Mouse (Mus musculus): ENCODE measurements around the gene Rusc2.

Rusc2 gene

DNA sequence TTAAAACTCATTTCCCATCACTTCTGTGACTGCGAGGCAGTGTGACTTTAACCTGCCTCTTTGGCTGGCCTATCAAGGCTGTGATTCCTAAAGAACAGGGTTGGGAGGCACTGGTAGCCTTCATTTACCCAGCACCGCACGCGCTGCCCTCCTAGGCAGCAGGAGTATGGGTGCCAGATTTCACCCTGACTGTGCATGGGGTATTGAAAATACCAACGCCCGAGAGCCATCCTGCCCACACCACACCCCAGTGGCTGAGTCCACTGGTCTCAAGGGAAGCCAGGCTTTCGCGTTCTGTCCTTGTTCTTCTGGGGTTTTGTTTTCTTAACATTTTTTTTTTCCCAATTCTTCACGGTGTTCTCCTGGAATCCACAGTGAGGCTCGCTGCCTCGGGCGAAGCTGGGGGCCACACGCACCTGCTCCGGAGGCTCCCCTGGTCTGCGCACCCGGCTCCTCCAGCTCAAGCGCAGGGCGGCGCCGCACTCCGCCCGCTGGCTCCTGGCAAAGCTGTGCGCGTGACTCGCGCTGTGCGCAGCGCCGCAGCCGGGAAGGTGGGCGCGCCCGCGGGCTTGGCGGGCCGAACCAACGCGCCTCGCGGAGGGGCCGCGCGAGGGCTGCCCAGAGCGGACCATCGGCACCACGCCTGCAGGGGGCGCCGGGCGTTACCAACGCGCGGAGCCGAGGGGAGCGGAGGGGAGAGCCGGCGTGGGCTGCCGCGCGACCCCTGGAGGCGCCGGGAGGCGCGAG is at the start of gene Rusc2:
Gene Rusc2, plus strand, starts transcription at position 572 of the 747 bp plus-strand sequence.
- no peak for DNase-seq (ENCODE audit: low read depth)

- no peak for DNase-seq (ENCODE audit: low read depth)
These were observed 47.0 kb upstream of the Rusc2 start for GRCm38 (mm10) chr4:43334771-43335170.

- DNase-seq (ENCODE audit: low read depth), result no peak
These were observed 45.6 kb upstream of the Rusc2 start for GRCm38 (mm10) chr4:43336176-43336575.

GRCm38 (mm10) chr4:43340096-43340804 is 41.5 kb upstream of the Rusc2 start:
- DNase-seq (ENCODE audit: low read depth), result no peak

DNA sequence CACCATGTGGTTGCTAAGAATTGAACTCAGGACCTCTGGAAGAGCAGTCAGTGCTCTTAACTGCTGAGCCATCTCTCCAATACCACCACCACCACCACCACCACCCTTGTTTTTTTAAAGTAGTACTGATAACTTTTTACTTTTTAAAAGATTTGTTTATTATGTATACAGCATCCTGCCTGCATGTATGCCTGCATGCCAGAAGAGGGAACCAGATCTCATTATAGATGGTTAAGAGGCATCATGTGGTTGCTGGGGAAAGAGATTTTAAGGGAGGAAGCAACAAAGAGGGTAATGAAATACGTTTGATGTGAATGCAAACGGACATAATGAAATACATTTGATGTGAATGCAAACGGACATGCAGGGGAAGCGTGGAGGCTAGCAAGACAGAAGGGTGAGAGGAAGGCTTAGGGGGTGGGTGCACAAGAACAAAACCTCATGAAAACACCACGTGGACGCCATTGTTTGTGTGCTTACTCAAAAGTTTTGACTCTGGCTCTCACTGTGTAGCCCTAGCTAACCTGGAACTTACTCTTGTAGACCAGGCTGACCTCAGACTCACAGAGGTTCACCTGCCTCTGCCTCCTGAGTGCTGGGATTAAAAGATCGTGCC is 40.4 kb upstream of the Rusc2 start:
- no peak for DNase-seq (ENCODE audit: low read depth)

DNA sequence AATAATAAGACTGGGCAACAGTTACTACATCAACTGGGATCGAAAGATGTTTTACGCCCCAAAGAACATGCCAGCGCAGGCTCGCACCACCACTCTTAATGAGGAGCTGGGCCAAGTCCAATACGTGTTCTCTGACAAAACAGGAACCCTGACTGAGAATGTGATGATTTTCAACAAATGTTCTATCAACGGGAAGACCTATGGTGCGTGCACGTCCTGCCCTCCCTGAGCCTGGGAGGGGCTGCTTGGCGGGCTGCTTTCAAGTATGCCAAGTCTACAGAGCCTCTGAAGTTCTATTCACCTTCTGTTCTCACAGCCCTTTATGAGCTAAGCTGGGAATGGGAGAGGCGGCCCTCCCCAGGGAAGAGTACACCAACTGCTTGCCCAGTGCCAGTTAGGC is 39.3 kb upstream of the Rusc2 start:
- DNase-seq (ENCODE audit: low read depth), result no peak

GRCm38 (mm10) chr4:43344932-43345331 is 36.8 kb upstream of the Rusc2 start:
- no peak for DNase-seq (ENCODE audit: low read depth)

DNA sequence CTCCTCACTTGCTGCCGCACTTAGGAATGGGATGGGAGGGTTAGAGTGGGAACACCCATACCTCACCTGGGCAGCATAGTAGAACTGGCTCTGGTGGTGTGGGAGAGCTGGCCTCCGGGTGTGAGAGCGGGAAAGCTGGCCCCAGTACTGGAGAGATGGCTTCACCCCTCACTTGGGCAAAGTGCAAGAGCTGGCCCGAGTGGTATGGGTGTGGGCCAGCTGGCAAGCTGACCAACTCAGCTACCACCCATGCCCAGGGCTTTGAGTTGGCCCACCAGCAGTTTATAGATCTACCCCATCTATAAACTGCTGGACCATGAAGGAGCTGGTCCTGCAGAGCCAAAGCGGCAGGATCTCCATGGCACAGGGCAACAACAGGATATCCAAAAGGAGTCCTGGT is 32.6 kb upstream of the Rusc2 start:
- DNase-seq (ENCODE audit: low read depth), result no peak

GRCm38 (mm10) chr4:43350038-43350560 is 31.7 kb upstream of the Rusc2 start:
- DNase-seq (ENCODE audit: low read depth), result peak; percentile 52

GRCm38 (mm10) chr4:43353662-43354061 is 28.1 kb upstream of the Rusc2 start:
- DNase-seq (ENCODE audit: low read depth), result no peak

GRCm38 (mm10) chr4:43364914-43365560 is 16.7 kb upstream of the Rusc2 start:
- no peak for DNase-seq (ENCODE audit: low read depth)

GRCm38 (mm10) chr4:43367295-43367694 is 14.5 kb upstream of the Rusc2 start:
- no peak for DNase-seq (ENCODE audit: low read depth)

- DNase-seq (ENCODE audit: low read depth), result no peak
These were observed 14.0 kb upstream of the Rusc2 start for GRCm38 (mm10) chr4:43367787-43368186.

DNA sequence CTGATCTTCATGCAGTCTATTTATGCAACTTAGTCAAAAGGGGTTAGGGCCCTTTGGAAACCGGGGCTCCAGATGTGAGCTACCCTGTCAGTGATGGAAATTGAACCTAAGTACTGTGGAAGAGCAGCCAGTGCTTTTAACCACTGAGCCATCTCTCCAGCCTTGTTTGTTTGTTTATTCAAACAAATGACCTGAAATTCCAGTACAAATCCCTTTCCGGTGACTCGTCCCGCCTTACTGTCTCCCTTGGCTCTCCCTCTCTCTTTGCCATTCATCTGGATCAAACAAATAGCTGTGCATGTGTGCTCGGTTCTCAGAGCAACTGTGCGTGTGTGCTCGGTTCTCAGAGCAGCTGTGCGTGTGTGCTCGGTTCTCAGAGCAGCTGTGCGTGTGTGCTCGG is 10.4 kb upstream of the Rusc2 start:
- no peak for DNase-seq (ENCODE audit: low read depth)

DNA sequence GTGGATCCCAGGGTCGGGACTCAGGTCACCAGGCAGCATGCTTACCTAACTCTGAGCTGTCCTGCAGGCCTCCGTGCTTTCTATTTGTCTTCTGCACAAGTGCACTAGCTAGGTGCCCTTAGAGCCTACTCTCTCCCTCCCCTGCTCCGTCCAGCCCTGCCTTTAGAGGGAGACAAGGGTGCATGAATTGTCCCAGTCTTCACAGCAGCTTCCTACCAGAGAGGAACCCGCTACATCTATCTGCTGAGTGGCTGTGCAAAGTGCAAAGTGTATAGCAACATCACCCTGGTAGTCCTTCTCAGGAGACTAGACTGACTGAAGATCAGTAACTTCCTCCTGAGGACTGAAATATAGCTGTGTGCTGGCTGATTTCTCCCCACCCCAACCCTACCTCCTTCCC is 9.6 kb upstream of the Rusc2 start:
- no peak for DNase-seq (ENCODE audit: low read depth)

DNA sequence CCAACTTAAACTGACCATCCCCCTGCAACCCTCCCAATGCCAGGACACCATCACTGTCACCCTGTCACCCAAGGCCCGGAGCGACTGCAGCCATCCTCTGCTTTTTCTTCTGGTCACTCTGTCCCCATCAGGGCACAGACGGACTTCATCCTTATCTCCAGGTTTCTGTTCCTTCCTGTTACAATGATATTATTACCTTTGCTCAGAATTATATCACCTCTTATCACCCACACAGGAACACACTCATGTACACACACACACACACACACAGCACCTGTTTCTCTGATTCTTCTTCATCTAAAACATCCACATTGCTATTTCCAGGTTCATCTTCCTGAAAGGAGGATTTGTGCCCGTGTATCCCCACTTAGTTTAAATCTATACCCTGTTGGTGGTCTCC is 7.5 kb upstream of the Rusc2 start:
- no peak for DNase-seq (ENCODE audit: low read depth)

DNA sequence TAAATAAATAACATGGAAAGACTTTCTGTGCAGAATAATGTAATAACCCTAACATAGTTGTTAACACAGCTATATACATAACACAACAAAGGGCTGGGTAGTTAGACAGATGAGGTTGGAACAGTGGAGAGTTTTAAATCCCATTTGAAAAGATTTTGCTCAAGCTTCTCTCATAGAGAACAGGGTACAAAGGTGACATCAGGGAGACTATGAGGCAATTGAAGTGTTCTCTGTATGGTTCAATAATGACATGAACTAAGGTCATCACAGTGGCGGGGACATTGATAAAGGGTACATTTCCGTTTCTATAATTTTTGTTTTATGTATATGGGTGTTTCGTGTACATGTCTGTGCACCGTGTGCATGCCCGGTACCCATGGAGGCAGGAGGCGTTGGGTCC is 2.2 kb upstream of the Rusc2 start:
- DNase-seq (ENCODE audit: low read depth), result no peak

- DNase-seq (ENCODE audit: low read depth), result no peak
These were observed 828 bp upstream of the Rusc2 start for GRCm38 (mm10) chr4:43380951-43381350.

- no peak for DNase-seq (ENCODE audit: low read depth)
These were observed 609 bp downstream of the Rusc2 start for GRCm38 (mm10) chr4:43382155-43383020.

GRCm38 (mm10) chr4:43383246-43384082 is 1.7 kb downstream of the Rusc2 start:
- DNase-seq (ENCODE audit: low read depth), result no peak

GRCm38 (mm10) chr4:43384083-43384460 is 2.3 kb downstream of the Rusc2 start:
- DNase-seq (ENCODE audit: low read depth), result no peak
